Mouse (Mus musculus) embryonic fibroblast, embryonic 13.5 days (primary cell): Measurements from ENCODE around the gene Ear2.
"Not testable (repeated sequence)": the region's sequence is repeated elsewhere in the genome, so short reads cannot be mapped to it uniquely, and the experiment has no call there.

ENCODE experiments used
- CTCF ChIP-seq: IDR thresholded peaks from 2 replicates; pipeline ENCODE4 v1.5.1; 2011; ENCODE audit warnings: mild to moderate bottlenecking, control low read depth, low read length, moderate library complexity, borderline replicate concordance; ENCODE audit not compliant: insufficient read depth
- POLR2A ChIP-seq: IDR thresholded peaks from 2 replicates; pipeline ENCODE4 v1.6.1; 2011; ENCODE audit warnings: low read depth, mild to moderate bottlenecking, control low read depth, low read length, moderate library complexity

DNA sequence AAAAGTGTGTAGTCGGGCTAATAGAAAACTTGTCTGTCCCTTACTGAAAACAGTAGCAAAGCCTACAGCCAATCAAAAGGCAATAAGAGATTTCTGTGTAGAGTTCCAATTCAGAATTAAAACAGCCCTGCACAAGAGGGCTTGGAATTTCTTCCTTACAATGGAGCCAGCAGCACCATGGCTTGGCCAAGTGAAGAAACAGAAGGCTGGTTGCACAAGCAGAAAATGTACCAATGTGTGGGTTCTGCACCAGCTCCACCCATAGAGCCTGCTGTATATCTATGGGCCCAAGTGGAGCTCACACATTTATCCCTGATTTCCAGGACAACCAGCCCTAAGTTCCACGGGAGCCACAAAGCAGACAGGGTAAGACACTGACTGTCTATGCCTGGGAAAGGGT, at the start of gene Ear2:
- not testable (repeated sequence) for TF ChIP-seq CTCF, POLR2A
